Mouse (Mus musculus) kidney, postnatal 14 days (tissue): ENCODE results near the gene Rac2.

Source experiments
- DNase-seq: peaks from one replicate; pipeline ENCODE4 v3.0.0; 2022; ENCODE audit warnings: mixed read lengths

Rac2 gene

DNA sequence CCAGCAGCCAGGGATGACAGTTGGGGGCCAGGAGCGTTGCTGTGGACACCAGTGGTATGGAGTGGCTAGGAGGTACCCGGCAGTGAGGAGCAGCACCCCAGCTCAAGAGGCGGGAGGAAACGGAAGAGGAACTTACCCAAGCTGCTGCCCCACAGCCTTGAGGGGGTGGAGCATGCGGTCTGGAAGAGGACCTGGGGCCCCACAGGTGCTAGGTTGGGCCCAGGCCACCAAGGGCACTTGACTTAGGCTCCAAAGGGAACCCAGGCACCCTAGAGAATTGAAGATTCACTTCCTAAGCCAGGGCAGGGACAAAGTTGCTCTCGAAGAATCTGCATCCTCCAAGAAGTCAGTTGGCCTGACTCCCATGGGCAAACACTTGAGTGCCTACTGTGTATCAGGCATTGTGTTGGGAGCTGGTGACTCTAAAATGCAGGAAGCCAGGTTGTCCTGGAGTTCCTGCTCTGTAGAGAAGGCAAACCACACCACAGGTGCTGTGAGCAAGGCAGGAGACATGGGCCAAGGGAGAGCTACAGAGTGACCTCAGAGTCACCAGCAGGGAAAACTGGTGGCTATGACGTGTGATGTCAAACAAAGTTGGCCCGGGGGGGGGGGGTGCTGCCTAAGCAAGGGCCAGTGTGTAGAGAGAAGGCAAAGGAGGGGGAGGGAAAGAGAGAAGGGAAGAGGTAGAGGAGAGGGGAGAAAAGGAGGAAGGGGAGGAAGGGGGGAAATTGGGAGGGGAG, at the start of gene Rac2:
Gene Rac2, minus strand, starts transcription at position 126 of the 740 bp plus-strand sequence.
- no peak for DNase-seq

- DNase-seq, result no peak
Observed at GRCm38 (mm10) chr15:78616973-78617372, 44.4 kb upstream of the Rac2 start.

DNA sequence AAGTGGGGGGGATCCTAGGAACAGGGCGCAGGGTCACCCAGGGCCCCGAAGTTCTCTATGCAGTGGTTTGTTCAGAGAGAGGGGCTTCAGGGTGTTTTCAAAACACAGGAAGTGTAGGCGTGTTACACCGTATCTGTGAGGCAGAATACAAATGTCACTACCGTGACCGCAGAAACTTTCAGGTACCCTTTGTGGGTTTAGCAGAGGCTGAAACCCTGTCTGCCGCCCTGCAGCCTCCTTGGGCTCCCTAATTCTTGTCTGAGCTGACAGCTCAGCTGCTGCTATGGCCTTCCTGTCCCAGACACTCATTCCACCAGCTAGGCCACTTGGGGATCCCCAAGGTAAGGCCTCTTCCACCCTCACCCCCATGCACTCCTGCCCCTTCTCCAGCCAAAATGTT, 42.0 kb upstream of the Rac2 start:
- no peak for DNase-seq

DNA sequence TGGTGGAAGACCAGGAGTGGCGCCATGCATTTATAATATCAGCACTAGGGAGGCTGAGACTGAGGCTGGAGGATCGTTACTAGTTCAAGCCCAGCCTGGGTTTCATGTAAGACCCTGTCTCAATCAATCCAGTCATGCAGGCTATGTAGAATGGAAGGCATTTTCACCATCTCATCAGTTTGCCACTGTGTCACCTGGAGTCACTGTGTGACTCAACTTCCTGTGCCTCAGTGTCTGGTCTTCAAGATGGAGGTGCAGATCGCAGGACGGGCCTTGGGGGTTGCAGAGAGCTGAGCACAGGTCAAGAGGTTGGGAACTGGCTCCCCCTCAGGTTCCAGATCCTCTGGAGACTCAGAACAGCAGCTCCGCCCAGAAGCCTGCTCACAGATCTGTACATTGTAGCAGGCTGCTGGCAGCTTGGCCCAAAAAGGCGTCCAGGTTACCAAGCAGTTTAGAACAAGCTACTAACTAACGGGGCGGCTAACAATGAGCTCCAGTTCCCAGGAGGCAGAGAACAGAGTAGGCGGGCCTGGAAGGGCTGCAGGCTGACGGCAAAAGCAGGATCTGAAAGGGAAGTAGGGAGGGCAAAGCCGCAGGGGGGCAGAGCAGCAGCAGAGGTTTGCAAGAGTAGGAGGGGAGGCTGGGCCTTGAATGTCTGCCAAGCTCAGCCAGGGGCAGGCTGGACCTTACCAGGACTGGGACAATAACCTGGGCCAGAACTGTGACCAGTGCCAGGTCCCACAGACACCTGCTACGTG, 38.3 kb upstream of the Rac2 start:
- DNase-seq, result peak; percentile 12

DNA sequence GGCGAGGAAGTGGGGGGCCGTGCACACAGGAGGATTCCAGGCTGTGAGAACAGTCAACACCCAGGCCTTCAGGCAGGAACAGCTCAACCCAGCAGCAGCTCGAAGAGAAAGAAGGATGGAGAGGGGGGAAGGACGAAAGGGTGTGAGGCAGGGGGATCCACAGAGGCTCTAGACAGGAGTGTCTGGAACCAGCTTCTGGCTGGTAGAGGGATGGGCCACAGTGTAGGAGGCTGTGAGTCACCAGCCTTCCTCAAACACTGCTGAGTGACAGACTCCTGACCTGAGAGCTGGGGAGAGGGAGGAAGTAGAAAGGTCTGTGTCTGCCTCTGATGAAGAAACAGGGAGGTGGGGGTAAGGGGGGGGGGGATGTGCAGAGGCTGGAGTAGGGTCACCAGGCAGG, 34.9 kb upstream of the Rac2 start:
- no peak for DNase-seq

DNA sequence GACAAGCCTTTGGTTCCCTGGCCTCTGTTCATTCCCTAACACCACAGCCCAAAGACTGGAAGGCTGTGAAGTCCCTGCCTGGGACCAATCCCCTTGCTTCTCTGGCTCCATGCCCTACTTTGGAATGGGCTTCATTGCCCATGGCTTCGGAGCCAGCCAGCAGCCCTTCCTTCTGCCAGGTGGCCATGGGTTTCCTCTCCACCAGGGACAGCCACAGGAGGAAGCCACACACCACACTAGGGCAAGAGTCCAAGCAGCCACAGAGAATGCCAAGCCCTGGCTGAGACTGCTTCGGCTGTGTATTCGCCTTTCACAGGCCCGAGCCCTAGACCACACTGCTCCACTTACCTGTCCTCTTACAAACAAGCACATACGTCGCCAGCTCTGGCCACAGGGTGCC, 33.5 kb upstream of the Rac2 start:
- DNase-seq, result no peak

DNA sequence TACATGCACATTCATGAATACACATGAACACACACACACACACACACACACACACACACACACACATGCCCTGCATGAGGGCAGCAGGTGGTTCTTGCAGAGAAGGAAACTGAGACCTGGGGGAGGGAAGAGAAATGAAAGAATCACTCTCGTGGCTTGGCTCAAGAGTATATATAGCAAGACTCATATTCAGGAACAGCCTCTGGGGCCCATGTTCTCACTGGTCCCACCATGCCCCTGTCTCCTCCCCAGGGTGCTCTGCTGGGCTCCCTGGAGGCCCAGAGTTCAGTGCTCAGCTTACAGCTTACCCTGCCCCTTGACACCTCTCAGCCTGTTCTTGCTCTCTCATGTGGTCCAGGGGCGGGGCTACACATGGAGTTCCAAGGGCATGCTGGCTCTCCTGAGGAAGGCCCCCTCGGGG, 32.8 kb upstream of the Rac2 start:
- DNase-seq, result no peak

DNA sequence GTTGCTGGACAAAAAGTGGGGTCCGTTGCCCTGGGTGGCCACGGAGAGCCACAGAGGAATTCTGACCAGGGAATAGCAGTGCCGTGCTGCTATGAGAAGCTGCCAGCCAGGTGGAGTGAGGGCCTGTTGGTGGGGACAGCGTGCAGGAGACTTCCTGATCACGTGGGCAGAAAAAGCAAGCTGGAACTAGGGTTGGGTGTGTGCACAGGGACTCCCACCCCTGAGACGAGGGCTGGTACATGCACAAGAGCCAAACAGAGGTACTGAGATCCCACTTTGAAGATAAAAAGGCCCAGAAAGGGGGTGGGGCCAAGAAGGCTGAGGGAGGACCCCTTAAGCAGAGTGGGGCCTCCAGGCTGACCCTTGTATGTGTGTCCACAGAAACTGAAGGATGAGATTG, 31.7 kb upstream of the Rac2 start:
- DNase-seq, result no peak

DNA sequence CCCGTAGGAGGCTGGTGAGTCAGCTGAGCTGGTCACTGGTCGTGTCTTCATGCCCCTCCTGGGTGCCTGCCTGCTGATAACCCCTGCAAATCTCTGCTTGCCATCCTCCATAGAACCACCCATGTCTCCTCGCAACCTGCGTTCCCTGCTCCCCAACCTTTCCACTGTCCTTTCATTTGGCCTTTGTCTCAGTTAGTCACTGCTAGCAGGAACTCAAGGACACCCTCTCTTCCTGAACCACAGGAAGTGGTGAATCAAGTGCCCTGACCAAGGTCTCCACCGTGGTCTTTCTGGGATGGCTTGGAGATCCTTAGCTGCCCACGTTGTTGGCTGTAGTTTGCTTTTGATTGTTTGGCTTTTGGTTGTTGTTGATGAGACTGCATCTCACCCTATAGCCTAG, 28.6 kb upstream of the Rac2 start:
- no peak for DNase-seq

- DNase-seq, result no peak
Observed at GRCm38 (mm10) chr15:78599529-78600193, 27.1 kb upstream of the Rac2 start.

- DNase-seq, result no peak
Observed at GRCm38 (mm10) chr15:78599124-78599523, 26.5 kb upstream of the Rac2 start.

- DNase-seq, result peak; percentile 35
Observed at GRCm38 (mm10) chr15:78597729-78598128, 25.1 kb upstream of the Rac2 start.

- peak; percentile 55 for DNase-seq
Observed at GRCm38 (mm10) chr15:78596914-78597313, 24.3 kb upstream of the Rac2 start, which contains the start of gene Cyth4. TSS of gene Cyth4 (plus strand) at chr15:78597047.

- no peak for DNase-seq
Observed at GRCm38 (mm10) chr15:78596504-78596903, 23.9 kb upstream of the Rac2 start.

DNA sequence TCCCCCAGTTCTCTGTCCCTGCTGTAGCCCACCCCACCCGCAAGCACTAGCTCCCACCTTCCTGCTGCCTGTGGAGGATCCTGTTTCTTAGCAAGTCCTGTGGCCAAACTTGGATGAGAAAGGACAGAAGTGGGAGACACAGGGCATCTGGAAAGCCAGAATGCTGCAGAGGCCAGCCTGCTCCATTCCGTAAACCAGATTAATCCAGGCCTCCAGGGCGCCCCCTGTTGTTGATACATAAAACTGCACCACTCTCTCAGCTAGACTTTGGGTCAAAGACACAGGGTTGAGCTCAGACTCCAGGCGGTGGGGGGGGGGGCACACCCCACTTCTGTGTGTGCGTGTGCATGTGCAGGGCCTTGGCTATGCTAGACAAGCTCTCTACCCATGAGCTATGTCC, 22.9 kb upstream of the Rac2 start:
- no peak for DNase-seq

DNA sequence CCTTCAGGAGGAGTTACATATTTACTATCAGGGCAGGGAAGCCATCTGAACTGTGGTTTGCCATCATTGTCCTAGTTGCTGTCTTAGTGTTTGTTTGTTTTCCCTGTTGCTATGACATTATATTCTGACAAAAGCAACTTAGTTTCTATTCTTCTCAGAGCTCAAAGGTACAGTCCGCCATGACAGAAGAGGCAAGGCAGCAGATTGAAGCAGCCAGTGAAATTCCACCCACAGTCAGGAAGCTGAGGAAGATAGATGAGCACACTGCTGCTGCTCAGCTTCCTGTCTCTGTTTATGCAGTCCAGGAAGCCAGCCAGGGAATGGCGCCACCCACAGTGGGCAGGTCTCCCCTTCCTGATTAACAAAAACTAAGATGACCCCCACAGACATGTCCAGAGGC, 22.2 kb upstream of the Rac2 start:
- DNase-seq, result peak; percentile 15

DNA sequence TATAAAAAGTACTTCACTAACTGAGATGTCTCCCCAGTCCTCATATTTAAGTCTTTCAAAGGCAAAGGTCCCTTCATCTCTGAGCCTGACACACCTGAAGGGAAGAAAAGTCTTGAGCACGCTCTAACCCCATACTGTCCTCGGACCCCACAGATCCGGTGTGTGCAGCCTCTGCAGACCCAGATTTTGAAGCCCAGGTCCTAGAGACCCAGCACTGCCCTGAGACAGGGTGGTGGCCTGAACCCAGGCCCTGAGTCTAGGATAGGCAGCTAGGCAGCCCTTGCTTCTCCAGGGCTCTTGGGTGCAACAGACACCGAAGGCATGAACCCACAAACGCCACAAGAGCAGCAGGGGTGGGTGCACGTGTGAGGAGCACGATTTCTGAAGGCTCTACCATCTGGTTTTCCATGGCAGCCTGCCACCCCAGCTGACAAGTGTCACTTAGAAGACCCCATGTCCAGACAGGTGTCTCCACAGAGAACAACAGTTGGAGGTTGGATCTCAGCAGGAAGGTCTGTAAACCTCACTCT, 21.4 kb upstream of the Rac2 start:
- no peak for DNase-seq

DNA sequence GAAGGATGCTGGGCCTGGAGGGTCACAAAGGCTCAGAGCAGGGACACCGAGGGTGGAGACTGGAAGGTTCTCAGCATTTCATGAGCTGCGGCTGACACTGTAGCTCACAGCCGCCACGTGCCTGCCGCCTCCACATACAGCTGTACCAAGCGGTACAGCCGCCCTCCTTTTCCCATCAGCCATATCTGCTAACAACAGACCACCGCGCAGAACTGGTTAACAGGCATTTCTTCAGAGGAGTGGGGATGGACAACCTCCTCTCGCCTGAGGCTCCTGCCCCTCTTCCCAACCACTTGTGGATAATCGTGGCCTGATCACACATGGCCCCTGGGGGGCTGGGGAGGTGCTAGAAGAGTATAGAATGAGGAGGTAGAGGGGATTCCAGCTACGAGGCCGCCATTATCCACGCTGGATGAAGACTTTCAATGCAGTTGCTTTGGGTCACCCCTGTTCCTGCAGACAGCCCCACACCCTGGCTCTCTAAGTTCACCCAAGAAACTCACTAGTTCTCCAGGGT, 19.9 kb upstream of the Rac2 start:
- DNase-seq, result no peak

DNA sequence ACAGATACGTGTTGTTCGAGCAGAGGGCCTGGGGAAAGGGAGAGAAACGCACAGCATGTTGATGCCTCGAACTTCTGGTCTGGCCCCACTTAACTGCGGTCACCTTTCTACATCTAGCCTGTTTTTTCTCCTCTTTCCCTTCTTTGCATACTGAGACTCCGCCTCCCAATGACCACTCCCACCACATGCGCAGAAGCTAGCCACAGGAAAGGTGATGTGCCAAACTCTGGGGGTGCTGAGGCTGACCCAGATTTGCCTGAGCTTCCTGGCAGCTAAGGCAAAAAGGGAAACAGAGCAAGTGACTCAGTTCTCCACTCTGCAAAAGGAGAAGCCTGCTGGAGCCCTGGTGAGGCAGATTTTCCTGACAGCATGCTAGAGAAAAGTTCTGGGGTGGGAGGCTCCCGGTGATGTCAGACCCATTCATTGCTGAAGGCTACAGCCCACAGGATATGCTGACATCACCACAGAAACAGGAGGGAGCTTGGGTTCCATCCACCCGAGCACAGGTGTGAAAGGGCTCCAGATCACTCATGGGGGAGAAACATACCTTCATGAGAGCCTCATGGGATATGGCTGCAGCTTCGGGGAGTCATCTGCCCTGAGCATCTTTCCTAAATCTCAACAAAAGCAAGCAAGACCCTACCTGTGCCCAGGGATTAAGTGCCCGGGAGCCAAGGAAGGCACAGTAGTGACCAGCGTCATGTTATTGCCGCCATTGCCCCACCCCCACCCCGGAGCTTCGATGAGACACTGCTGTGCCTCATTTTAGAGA, 19.3 kb upstream of the Rac2 start:
- DNase-seq, result no peak

DNA sequence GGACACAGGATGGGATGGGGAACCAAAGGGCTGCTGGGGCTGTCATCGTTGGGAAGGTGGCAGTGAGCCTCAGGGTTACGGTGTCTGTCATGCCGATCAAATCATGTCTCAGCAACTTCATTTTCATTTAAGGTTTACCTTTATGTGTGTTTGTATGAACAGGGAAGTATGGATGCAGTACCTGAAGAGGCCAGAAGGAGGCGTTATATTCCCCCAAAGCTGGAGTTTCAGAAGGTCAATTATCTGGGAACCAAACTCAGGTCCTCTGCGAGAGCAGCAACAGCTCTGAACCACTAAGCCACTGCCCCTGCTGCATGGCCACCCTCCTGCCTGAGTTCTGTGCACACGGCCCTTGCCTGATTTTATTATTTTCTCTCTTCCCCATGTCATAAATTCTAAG, 18.2 kb upstream of the Rac2 start:
- DNase-seq, result no peak

DNA sequence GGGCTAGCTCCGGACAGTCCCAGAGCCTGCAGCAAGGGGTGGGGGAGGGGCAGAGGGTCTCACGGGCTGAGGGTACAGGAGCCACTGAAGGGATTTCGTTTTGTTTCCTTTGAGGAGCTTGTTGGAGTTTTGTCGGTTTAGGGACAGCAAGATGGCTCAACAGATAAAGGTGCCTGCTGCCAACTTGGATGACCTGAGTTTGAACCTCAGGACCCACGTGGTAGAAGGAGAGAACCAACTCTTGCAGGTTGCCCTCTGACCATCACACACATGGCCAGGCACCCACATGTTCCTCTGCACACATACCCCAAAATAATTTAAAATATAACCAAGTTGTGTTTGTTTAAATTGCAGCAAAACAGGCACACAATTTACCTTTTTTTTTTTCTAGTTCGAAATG, 17.4 kb upstream of the Rac2 start:
- no peak for DNase-seq

- no peak for DNase-seq
Observed at GRCm38 (mm10) chr15:78588900-78589299, 16.3 kb upstream of the Rac2 start.

DNA sequence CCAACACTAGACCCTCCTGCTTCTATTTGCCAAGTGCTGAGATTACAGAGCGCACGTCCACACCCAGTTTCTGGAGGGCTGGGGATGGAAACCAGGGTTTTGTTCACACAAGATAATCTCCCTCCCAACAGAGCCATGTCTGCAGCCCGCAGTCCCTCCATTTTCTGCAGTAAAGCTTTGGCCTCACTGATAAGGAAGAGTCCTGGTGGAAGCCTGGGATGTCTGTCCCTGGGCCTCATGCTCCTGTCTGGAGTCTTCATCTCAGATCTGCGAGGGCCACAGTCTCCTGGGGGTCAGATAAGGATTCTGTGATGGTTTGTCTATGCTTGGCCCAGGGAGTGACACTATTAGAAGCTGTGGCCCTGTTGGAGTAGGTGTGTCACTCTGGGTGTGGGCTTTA, 15.5 kb upstream of the Rac2 start:
- DNase-seq, result no peak
